Comparison of ENCODE assay signal across 32 mouse cellular contexts in the genomic region with DNA sequence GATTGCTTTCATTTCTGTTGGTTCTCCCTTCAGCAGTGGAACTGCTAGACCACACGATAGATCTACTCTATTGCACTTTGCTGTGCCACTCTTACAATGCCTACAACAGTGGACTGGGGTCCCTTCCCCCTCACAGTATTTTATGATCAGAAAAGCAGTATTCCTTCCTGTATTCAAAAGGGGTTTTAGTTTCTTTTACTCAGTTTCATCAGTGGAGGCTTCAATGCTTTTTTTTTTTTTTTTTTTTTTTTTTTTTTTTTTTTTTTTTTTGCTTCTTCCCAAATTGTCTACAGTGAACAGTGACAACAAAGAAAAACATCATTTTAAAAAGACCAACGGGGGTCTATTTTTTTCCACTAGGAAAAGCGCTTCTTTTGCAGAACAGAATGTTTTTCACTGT.
"Had no signal": no experiment of that assay in that cellular context is flagged by ENCODE, and none has a peak within 500 bp of the region (broad histone marks: within the 10 kb centered on the region; RNA-seq: fewer than 3 reads in every experiment).

No protein-coding gene starts in this region.

- H3K27ac ChIP-seq: limb, embryonic 10.5 days; limb, embryonic 12.5 days; limb, embryonic 13.5 days; limb, embryonic 15.5 days; liver, embryonic 12.5 days; liver, embryonic 13.5 days; liver, embryonic 14.5 days; liver, embryonic 15.5 days; lung, embryonic 15.5 days; macrophage; midbrain, embryonic 10.5 days; midbrain, embryonic 12.5 days; midbrain, embryonic 13.5 days; midbrain, embryonic 15.5 days; neural tube, embryonic 12.5 days had no signal

- DNase-seq: left cerebral cortex, postnatal 4 days; liver; liver, embryonic 13.5 days; liver, postnatal 0 days; lung, adult 18-20 months; lung, adult 2 months; lung, embryonic 14.5 days; lung, postnatal 10 days; lung, postnatal 14 days; lung, postnatal 36 days; lung, postnatal 4 days; midbrain, embryonic 14.5 days had no signal

- H3K36me3 ChIP-seq: limb, embryonic 10.5 days; limb, embryonic 12.5 days; limb, embryonic 13.5 days; limb, embryonic 15.5 days; liver, embryonic 12.5 days; liver, embryonic 13.5 days; liver, embryonic 15.5 days; lung, embryonic 15.5 days; midbrain, embryonic 10.5 days; midbrain, embryonic 12.5 days; midbrain, embryonic 13.5 days; midbrain, embryonic 15.5 days; neural tube, embryonic 12.5 days had no signal

- H3K4me2 ChIP-seq: limb, embryonic 12.5 days; limb, embryonic 13.5 days; limb, embryonic 15.5 days; liver, embryonic 11.5 days; liver, embryonic 12.5 days; liver, embryonic 13.5 days; liver, embryonic 15.5 days; lung, embryonic 14.5 days; lung, embryonic 15.5 days; midbrain, embryonic 11.5 days; midbrain, embryonic 12.5 days; midbrain, embryonic 13.5 days; midbrain, embryonic 15.5 days; neural tube, embryonic 12.5 days had no signal

- H3K9ac ChIP-seq: limb, embryonic 12.5 days; limb, embryonic 13.5 days; limb, embryonic 15.5 days; liver, embryonic 12.5 days; liver, embryonic 13.5 days; liver, embryonic 14.5 days; liver, embryonic 15.5 days; liver, postnatal 0 days; lung, embryonic 14.5 days; lung, embryonic 15.5 days; midbrain, embryonic 12.5 days; midbrain, embryonic 13.5 days; midbrain, embryonic 15.5 days; neural tube, embryonic 12.5 days had no signal

- ATAC-seq: liver, embryonic 12.5 days; liver, postnatal 0 days; lung, postnatal 0 days; midbrain, embryonic 13.5 days; midbrain, embryonic 15.5 days; midbrain, embryonic 16.5 days had no signal

- H3K4me3 ChIP-seq: limb, embryonic 10.5 days; limb, embryonic 12.5 days; limb, embryonic 13.5 days; limb, embryonic 15.5 days; liver, embryonic 12.5 days; liver, embryonic 13.5 days; liver, embryonic 15.5 days; lung, embryonic 15.5 days; megakaryocyte, embryonic 14.5 days; midbrain, embryonic 10.5 days; midbrain, embryonic 12.5 days; midbrain, embryonic 13.5 days; midbrain, embryonic 15.5 days; myocyte; neural tube, embryonic 12.5 days had no signal

- H3K9me3 ChIP-seq: limb, embryonic 10.5 days; limb, embryonic 12.5 days; limb, embryonic 13.5 days; limb, embryonic 15.5 days; liver, embryonic 12.5 days; liver, embryonic 13.5 days; liver, embryonic 15.5 days; lung, embryonic 15.5 days; megakaryocyte, embryonic 14.5 days; midbrain, embryonic 10.5 days; midbrain, embryonic 12.5 days; midbrain, embryonic 13.5 days; midbrain, embryonic 15.5 days; neural tube, embryonic 12.5 days had no signal

- H3K4me1 ChIP-seq: limb, embryonic 10.5 days; limb, embryonic 12.5 days; limb, embryonic 13.5 days; limb, embryonic 15.5 days; liver, embryonic 13.5 days; liver, embryonic 15.5 days; lung, embryonic 15.5 days; megakaryocyte, embryonic 14.5 days; midbrain, embryonic 10.5 days; midbrain, embryonic 12.5 days; midbrain, embryonic 13.5 days; midbrain, embryonic 15.5 days; neural tube, embryonic 12.5 days had no signal

- H3K27me3 ChIP-seq: limb, embryonic 12.5 days; limb, embryonic 13.5 days; limb, embryonic 15.5 days; liver, embryonic 12.5 days; liver, embryonic 13.5 days; liver, embryonic 15.5 days; lung, embryonic 15.5 days; megakaryocyte, embryonic 14.5 days; midbrain, embryonic 12.5 days; midbrain, embryonic 13.5 days; midbrain, embryonic 15.5 days; neural tube, embryonic 12.5 days had no signal
